Mouse (Mus musculus): ENCODE results near the gene Canx. TPM values are rescaled to one million over a fixed set of nuclear protein-coding genes. Genes with fewer than 3 reads are reported as not detected.
"Not testable (repeated sequence)": the region's sequence is repeated elsewhere in the genome, so short reads cannot be mapped to it uniquely, and the experiment has no call there.

The Canx gene
- 100 to 1,000 TPM; 104 to 133 TPM for total RNA-seq (2021)
- long read RNA-seq, experiment 1, full-length matches to known transcripts, result 46 of 54 reads
- long read RNA-seq, experiment 1, partial matches to known transcripts, result 4 of 54 reads
- long read RNA-seq, experiment 1, other reads (novel, unspliced or antisense), result 4 of 54 reads
- long read RNA-seq, experiment 2, full-length matches to known transcripts, result 47 of 56 reads
- long read RNA-seq, experiment 2, partial matches to known transcripts, result 6 of 56 reads
- long read RNA-seq, experiment 2, other reads (novel, unspliced or antisense), result 3 of 56 reads

GRCm38 (mm10) chr11:50325496-50326301 lies at the start of gene Canx:
Canx (minus strand) TSS chr11:50325673.
- peak; percentile 97 for DNase-seq
- intact Hi-C loops (cut with DNase I; ENCODE audit: low total_unique reads), result no loop called here

GRCm38 (mm10) chr11:50374286-50375015 lies 49.0 kb upstream of the Canx start:
- intact Hi-C loops (cut with DNase I; ENCODE audit: low total_unique reads), result no loop called here
- DNase-seq, result no peak

DNA sequence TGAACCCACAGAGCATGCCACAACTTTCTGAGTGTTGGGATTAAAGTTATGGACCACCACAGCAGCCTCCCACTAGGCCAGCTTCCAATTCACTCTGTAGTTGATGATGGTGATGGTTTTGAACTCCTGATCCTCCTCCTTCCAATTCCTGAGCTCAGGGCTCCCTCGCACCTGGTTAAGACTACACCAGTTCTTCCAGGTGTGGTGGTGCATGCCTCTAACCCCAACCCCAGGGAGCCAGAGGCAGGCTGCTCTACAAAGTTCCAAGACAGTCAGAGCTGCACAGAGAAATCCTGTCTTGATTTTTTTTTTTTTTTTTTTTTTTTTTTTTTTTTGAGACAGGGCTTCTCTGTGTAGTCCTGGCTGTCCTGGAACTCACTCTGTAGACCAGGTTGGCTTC lies 48.1 kb upstream of the Canx start:
- intact Hi-C loops (cut with DNase I; ENCODE audit: low total_unique reads), result no loop called here
- no peak for DNase-seq

- intact Hi-C loops (cut with DNase I; ENCODE audit: low total_unique reads), result no loop called here
- DNase-seq, result no peak
Observed at GRCm38 (mm10) chr11:50373086-50373485, 47.6 kb upstream of the Canx start.

DNA sequence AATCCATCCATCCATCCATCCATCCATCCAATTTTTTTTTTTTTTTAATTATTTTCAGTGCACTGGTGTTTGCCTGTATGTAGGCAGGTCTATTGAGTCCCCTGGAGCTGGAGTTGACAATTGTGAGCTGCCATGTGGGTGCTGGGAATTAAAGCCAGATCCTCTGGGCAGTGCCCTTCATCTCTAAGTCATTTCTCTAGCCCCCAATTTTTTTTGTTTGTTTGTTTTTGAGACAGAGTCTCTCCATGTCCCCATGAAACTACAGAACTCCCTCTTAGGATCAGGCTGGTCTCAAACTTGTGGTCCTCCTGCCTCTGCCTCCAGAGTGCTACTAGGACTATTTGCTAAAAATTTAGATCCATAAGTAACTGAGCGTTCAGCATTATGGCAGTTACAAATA lies 46.4 kb upstream of the Canx start:
- DNase-seq, result no peak
- intact Hi-C loops (cut with DNase I; ENCODE audit: low total_unique reads), result no loop called here

DNA sequence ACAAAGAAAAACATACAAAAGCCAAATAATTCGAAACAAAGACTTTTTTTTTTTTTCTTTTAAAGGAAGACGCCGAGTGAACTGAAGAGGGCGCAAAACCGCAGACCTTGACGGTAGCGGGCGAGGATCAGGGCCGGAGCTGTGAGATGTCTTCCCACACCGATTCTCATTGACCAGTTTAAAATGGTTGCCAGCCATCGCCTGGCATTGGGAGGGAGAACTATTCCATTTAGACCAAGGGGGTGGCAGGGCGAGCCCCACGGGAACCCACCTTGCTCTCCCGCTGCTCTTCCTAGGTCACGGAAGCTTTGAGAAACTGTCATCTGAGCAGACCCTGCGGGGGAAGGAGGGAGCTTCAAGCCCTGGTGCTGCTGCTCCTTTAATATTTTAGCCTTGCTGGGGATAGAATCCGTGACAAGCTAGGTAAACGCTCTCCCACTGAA lies 45.9 kb upstream of the Canx start:
- intact Hi-C loops (cut with DNase I; ENCODE audit: low total_unique reads), result no loop called here
- DNase-seq, result peak; percentile 62

DNA sequence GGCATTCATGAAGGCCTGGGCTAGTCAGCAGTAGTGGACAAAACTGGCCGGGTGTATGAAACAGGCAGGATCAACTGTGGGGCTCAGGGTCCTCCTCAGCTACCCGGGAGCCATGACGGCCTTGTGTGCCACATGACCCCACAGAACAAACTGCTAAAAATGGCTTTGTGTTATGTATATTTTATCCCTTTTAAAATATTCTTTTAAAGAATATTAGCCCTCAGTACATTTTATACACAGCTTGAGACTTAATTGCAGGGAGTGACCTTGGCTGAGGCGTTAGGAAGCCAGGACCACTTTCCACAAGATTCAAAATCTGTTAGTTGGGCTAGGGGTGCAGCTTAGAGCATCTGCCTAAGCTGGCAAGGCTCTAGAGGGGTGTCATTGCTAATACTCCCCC lies 45.5 kb upstream of the Canx start:
- DNase-seq, result no peak
- intact Hi-C loops (cut with DNase I; ENCODE audit: low total_unique reads), result no loop called here

DNA sequence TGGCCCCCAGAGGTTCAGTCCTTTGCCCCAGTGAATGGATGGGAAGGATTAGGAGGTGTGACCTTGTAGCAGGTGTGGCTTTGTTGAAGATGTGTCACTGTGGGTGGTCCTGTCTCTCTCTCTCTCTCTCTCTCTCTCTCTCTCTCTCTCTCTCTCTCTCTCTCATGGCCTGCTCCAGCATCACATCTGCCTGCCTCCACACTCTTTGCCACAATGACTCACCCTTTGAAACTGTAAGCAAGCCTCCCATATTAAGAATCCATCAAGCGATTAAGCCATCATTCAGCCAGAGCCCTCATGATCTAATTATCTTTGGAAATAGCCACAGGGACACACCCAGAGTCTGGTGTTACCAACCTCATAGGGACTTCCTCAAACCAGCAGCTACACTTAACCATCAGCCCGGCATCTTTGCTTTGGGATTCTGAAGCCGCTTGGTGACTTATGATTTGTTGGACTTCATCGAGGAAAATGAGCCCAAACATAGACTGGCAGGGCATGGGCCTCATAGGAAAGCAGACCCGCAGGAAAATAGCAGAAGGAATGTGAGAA lies 44.0 kb upstream of the Canx start:
- intact Hi-C loops (cut with DNase I; ENCODE audit: low total_unique reads), result loop anchor here (5.0 to 10.0 kb wide), 2 partner anchors 75 to 132 kb away; partner anchors contain the start of genes Ltc4s and Maml1
- no peak for DNase-seq

DNA sequence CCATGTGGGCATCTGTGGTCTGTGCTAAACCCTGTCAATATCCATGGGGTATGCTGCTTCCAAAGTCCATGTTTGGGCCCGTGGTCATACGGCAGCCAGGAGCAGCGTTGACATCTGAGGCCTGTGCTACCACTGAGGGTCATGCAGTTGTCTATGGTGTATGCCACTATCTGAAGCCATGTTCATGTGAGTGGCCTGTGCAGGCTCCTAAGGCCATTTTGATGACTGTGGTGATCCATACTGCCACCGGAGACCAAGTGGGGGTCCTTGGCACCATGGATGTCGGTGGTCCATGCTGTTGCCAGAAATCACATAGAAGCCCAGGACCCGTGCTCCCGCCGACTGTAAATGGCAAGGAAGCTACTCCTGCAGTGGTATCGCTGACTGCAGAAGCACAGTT lies 42.1 kb upstream of the Canx start:
- intact Hi-C loops (cut with DNase I; ENCODE audit: low total_unique reads), result loop anchor here (5.0 to 10.0 kb wide), 2 partner anchors 73 to 130 kb away; partner anchors contain the start of genes Ltc4s and Maml1
- no peak for DNase-seq

- intact Hi-C loops (cut with DNase I; ENCODE audit: low total_unique reads), result loop anchor here (5.0 to 10.0 kb wide), 2 partner anchors 71 to 128 kb away; partner anchors contain the start of genes Ltc4s and Maml1
Observed at GRCm38 (mm10) chr11:50365322-50365721, 39.8 kb upstream of the Canx start.

DNA sequence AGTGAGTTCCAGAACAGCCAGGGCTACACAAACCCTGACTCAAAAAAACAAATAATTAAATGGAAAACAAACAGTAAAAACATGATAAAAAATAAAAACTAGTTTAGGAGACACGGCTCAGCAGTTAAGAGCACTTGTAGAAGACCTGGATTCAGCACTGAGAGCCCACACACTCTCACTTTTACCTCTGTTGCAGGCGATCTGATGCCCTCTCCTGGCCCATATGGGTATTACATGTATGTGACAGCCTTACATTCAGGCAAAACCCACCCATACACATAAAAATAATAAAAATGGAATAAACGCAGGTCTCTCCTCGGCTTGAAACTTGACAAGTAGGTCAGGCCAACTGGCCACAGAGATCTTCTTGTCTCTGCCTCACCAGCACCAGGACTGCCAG lies 39.1 kb upstream of the Canx start:
- intact Hi-C loops (cut with DNase I; ENCODE audit: low total_unique reads), result loop anchor here (10.0 kb wide), 1 partner anchor 70 kb away; the partner anchor contains the start of gene Maml1

More at GRCm38 (mm10) chr11:50365322-50365721, 39.8 kb upstream of the Canx start:
- DNase-seq, result no peak

GRCm38 (mm10) chr11:50361282-50361681 lies 35.8 kb upstream of the Canx start:
- DNase-seq, result not testable (repeated sequence)
- intact Hi-C loops (cut with DNase I; ENCODE audit: low total_unique reads), result loop anchor here (10.0 kb wide), 1 partner anchor 66 kb away; the partner anchor contains the start of gene Maml1

More for the DNA sequence above, 39.1 kb upstream of the Canx start:
- peak; percentile 61 for DNase-seq

- DNase-seq, result peak; percentile 23
- intact Hi-C loops (cut with DNase I; ENCODE audit: low total_unique reads), result no loop called here
Observed at GRCm38 (mm10) chr11:50358950-50359861, 33.7 kb upstream of the Canx start.

DNA sequence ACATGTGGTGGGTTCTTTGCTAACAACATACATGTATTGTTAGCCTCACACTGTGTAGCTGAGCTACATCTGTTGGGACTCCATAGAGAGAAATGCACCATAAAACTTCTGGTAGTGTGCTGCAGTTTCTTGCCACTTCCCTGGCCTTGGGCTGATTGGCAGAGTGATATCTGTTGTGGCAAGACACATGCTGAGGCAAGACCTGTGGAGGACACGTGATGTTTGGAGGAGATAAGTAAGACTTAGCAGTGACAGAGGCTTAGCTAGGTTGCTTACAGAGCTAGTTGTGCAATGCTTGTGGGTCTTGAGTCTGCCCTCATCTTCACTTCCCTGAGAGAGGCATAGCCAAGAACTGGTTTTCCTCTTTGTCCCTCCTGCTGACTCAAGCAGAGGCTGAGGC lies 29.9 kb upstream of the Canx start:
- intact Hi-C loops (cut with DNase I; ENCODE audit: low total_unique reads), result no loop called here
- no peak for DNase-seq

DNA sequence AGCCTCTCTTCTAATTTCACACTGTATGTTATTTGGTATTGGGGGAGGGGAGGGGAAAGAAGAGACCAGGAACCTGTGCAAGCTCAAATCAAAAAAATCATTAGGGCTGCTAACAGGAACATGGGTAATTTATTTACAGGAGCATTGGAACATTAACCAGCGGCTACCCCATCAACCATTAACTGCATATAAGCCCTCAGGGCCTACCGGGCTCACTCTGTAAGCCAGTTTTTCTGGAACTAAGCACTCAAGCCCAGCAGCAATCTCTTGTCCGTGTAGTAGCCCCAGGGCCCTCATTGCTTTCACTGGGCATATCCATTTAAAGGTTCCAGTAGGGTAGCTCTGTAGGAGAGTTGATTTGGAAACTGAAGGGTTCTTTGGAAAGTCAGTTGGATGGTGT lies 29.4 kb upstream of the Canx start:
- intact Hi-C loops (cut with DNase I; ENCODE audit: low total_unique reads), result no loop called here
- DNase-seq, result no peak

DNA sequence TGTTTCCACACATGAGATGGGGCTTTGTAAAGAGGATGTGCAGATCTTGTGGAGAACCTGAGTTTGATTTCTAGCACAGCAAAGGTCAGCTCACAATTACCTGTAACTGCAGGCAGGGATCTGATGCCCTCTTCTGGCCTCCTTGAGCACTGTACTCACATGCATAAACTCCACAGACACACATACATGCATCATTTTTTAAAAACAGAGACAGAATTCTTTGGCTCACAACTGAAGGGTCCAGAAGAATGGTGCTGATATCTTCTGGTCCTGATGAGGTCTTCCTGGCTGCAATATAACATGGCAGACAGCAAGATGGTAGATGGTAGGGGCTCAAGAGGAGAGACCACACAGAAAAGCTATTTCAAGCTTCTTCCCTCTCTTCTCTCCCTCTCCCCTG lies 28.7 kb upstream of the Canx start, which contains the start of gene Cby3:
TSS of gene Cby3 (plus strand) at position 301 of the 400 bp plus-strand sequence.
- intact Hi-C loops (cut with DNase I; ENCODE audit: low total_unique reads), result no loop called here
- DNase-seq, result no peak

DNA sequence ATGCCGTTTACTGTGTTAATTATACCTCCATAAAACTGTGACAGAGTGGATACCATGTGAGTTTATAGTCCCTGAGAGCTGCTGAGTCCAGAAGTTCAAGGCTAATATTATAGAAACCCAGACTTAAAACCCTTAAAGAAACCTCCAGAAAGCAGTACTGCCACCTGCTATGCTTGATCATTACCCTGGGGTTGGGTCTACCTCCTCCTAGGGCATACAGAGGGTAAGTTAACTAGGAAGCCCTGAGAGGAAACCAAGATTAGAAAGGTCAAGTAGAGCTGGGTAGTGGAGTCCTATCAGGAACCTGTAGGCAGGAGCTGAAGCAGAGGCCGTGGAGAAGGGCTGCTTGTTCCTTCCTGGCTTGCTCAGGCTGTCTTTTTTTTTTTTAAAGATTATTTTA lies 26.7 kb upstream of the Canx start:
- intact Hi-C loops (cut with DNase I; ENCODE audit: low total_unique reads), result no loop called here
- DNase-seq, result no peak

DNA sequence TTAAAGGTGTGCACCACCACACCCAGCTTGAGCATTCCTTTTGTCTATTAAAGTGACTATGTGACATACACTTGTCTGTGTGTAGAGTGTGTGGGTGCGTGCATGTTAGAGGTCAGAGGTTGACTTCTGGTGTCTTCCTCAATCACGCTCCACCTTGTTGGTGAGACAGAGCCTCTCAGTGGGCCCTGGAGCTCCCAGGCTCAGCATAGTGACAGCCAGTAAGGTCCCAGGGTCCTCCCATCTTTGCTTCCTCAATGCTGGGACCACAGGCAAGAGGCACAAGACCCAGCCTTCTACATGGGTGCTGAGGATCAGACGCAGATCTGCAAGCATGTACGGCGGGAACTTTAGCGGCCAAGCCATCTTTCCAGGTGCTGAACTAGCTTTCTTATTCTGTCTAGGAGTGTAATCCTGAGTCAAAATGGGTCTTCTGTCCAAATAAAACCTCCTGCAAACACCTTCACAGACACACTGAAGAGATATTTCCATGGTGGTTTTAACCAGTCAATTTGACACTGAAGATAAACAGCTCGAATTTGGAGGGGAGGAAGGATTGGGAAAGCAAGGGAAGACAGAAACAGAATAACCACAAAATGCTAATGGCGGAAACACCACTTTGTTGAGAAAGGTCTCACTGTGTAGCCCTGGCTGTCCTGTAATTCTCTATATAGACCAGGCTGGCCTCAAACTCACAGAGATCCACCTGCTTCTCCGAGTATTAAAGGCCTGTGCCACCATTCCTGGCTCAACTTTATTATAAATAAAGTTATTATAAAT lies 21.0 kb upstream of the Canx start:
- no peak for DNase-seq
- intact Hi-C loops (cut with DNase I; ENCODE audit: low total_unique reads), result no loop called here

All from gastrocnemius, postnatal 14 days (tissue).